Mouse (Mus musculus) heart, embryonic 16.5 days (tissue): ENCODE data around the gene 2010005H15Rik. TPM values are rescaled to one million over a fixed set of nuclear protein-coding genes. Genes with fewer than 3 reads are reported as not detected.
"Not testable (repeated sequence)": the region's sequence is repeated elsewhere in the genome, so short reads cannot be mapped to it uniquely, and the experiment has no call there.

Source experiments
- ATAC-seq: fragments of 200-750 bp; cut with Nextera tagmentation; replicated peaks from 2 replicates; pipeline ENCODE4 v1.8.0; 2017; ENCODE audit warnings: moderate number of reproducible peaks; ENCODE audit not compliant: insufficient read depth, low FRiP score; ENCODE audit errors: extremely low read depth
- H3K27ac ChIP-seq: fragments of 300-500 bp; sonication (generic); 2 replicates; pipeline ENCODE4 v1.5.1; 2014; ENCODE audit warnings: mild to moderate bottlenecking, low read length, control low read depth, moderate library complexity
- H3K27me3 ChIP-seq: fragments of 300-500 bp; sonication (generic); 2 replicates; pipeline ENCODE4 v1.6.1; 2014; ENCODE audit warnings: low read length, mixed read lengths; ENCODE audit not compliant: control insufficient read depth, insufficient read depth
- H3K36me3 ChIP-seq: fragments of 300-500 bp; sonication (generic); 2 replicates; pipeline ENCODE4 v1.6.1; 2014; ENCODE audit not compliant: control insufficient read depth, insufficient read depth
- H3K4me1 ChIP-seq: fragments of 300-500 bp; sonication (generic); 2 replicates; pipeline ENCODE4 v1.6.1; 2014; ENCODE audit warnings: low read length, mixed read lengths; ENCODE audit not compliant: control insufficient read depth, insufficient read depth
- H3K4me2 ChIP-seq: fragments of 300-500 bp; sonication (generic); 2 replicates; pipeline ENCODE4 v1.6.1; 2014; ENCODE audit warnings: low read depth, mild to moderate bottlenecking, control low read depth, low read length
- H3K4me3 ChIP-seq: fragments of 300-500 bp; sonication (generic); 2 replicates; pipeline ENCODE4 v1.5.1; 2014; ENCODE audit warnings: mild to moderate bottlenecking, control low read depth, low read length
- H3K9ac ChIP-seq: fragments of 300-500 bp; sonication (generic); 2 replicates; pipeline ENCODE4 v1.6.1; 2014; ENCODE audit warnings: low read length, control low read depth
- H3K9me3 ChIP-seq: fragments of 300-500 bp; sonication (generic); replicated peaks from 2 replicates; pipeline ENCODE4 v1.6.1; 2016; ENCODE audit warnings: low read length; ENCODE audit not compliant: control insufficient read depth
- WGBS: fragments of 180-500 bp; shearing (Covaris S2); extraction: QIAGEN DNeasy Blood & Tissue Kit; methylation state at CpG from one replicate; pipeline ENCODE4 v1.1.7; 2014; 5-methylcytosine and 5-hydroxymethylcytosine counted together
- polyA plus RNA-seq: library from polyadenylated mRNA; unstranded; fragments of >200 nt; fragmentation: Nextera tagmentation; extraction: Ambion mirVana; gene quantifications from 2 replicates; pipeline ENCODE4 v1.2.1, GENCODE M21; 2015

2010005H15Rik gene
- polyA plus RNA-seq, 1 experiment from 2014 or later, result not detected

DNA sequence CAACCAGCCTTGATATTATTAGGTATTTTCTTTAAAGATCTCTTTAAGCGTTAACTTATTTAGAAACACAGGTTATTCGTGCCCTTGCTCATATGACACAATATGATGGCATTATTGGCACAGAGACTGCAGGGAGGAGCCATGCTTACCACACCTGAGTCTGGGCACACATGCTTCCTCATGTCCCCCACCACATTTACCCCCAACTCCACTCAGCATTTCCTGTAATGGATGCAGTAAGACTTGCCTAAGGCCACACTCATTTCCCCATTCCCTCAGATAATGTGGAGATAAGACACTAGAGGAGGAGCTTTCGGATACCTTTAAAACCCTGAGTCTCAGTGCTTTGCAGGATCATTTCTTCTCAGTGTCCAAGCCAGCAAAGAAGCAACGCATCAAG, 55.5 kb downstream of the 2010005H15Rik start, which contains the start of gene Stfa1:
Gene Stfa1 (plus strand): TSS at position 156 of the 400 bp plus-strand sequence.
- not testable (repeated sequence) for H3K4me2 ChIP-seq, H3K27me3 ChIP-seq, ATAC-seq, H3K4me1 ChIP-seq, H3K27ac ChIP-seq, H3K9me3 ChIP-seq, H3K9ac ChIP-seq, H3K36me3 ChIP-seq, H3K4me3 ChIP-seq
- 83% methylated on average over 4 of the region's 4 CpGs for WGBS

DNA sequence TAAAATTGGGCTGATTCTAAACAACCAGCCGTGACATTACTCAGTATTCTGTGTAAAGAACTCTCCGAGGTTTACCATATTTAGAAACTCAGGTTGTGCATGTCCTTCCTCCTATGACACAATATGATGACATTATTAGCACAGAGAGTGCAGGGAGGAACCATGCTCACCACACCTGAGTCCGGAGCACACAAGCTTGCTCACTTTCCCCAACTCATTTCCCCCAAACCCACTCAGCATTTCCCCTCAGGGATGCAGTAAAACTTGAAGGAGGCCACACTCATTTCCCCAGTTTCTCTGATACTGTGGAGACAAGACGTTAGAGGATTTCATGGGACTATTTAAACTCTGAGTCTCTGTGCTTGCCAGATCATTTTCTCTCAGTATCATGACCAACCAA, 67.9 kb downstream of the 2010005H15Rik start:
- Histone ChIP-seq H3K9me3 (no peaks in the 10 kb centered on the region), H3K27me3 (no peaks in the 10 kb centered on the region), H3K4me2 (no peak overlapping the region), H3K9ac (no peak overlapping the region), H3K4me3 (no peak overlapping the region), H3K36me3 (no peaks in the 10 kb centered on the region), H3K4me1 (no peaks in the 10 kb centered on the region), H3K27ac (no peak overlapping the region)
- 76% methylated on average over 4 of the region's 4 CpGs for WGBS
- no peak for ATAC-seq

Other genes starting within 250 kb of the 2010005H15Rik start
- gene Kpna1, start 242.7 kb upstream of the 2010005H15Rik start, polyA plus RNA-seq, result 41.4 and 43.5 TPM in 2 replicates
- 6.5 and 6.9 TPM in 2 replicates for gene Wdr5b, start 180.3 kb upstream of the 2010005H15Rik start, polyA plus RNA-seq
- gene Fam162a, start 149.9 kb upstream of the 2010005H15Rik start, polyA plus RNA-seq, result 952 and 987 TPM in 2 replicates
- gene Ccdc58, start 149.8 kb upstream of the 2010005H15Rik start, polyA plus RNA-seq, result 82.2 and 98.9 TPM in 2 replicates
- 0.05 TPM in 1 of 2 replicates, not detected in the other for gene Csta1, start 90.2 kb upstream of the 2010005H15Rik start, polyA plus RNA-seq
- 0.42 and 0.93 TPM in 2 replicates for gene Stfa2l1, start 64.7 kb upstream of the 2010005H15Rik start, polyA plus RNA-seq
- gene Gm5483, start 37.3 kb upstream of the 2010005H15Rik start, polyA plus RNA-seq, result 2.0 and 2.6 TPM in 2 replicates
- not detected in 2 replicates for gene Gm5416, start 11.1 kb upstream of the 2010005H15Rik start, polyA plus RNA-seq
- 3.6 and 4.0 TPM in 2 replicates for gene Stfa1, start 55.5 kb downstream of the 2010005H15Rik start, polyA plus RNA-seq
- not detected in 2 replicates for gene BC117090, start 112.9 kb downstream of the 2010005H15Rik start, polyA plus RNA-seq
- gene BC100530, start 146.3 kb downstream of the 2010005H15Rik start, polyA plus RNA-seq, result 3.1 and 3.4 TPM in 2 replicates
- gene Stfa2, start 187.0 kb downstream of the 2010005H15Rik start, polyA plus RNA-seq, result 0.49 and 0.56 TPM in 2 replicates
- 0.57 and 1.4 TPM in 2 replicates for gene Stfa3, start 233.9 kb downstream of the 2010005H15Rik start, polyA plus RNA-seq